Mouse (Mus musculus) brain, adult 2 months (tissue): ENCODE results near the gene Osbpl10.
"Not testable (repeated sequence)": the region's sequence is repeated elsewhere in the genome, so short reads cannot be mapped to it uniquely, and the experiment has no call there.

Experiments
- DNase-seq: peaks from one replicate; pipeline ENCODE4 v3.0.0; 2011; ENCODE audit warnings: low read depth, low spot score

Osbpl10 gene

GRCm38 (mm10) chr9:115031046-115031445 is 52.7 kb downstream of the Osbpl10 start:
- DNase-seq, result not testable (repeated sequence)

GRCm38 (mm10) chr9:115032786-115033185 is 54.4 kb downstream of the Osbpl10 start:
- peak; percentile 71 for DNase-seq

- DNase-seq, result no peak
These were observed 55.9 kb downstream of the Osbpl10 start for GRCm38 (mm10) chr9:115034271-115034670.

GRCm38 (mm10) chr9:115034788-115035187 is 56.4 kb downstream of the Osbpl10 start:
- no peak for DNase-seq

DNA sequence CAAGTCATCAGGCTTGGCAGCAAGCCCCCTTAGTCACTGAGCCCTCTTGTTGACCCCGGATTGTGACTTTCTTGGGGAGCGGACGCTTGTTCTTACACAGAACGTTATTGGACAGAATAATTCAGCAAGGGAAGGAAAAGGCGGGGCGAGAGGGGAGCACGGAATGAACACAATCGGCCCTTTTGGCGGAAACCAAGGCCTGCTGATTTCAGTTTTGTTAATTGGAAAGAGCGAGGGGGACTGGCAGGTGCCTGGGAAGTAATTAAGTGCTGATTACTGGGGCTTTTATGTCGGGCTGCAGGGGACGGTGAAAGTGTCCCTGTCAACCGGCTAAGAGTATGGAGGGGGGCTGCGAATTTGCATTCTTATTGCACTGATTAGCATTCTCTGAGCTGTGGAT is 59.8 kb downstream of the Osbpl10 start:
- DNase-seq, result no peak

- DNase-seq, result no peak
These were observed 60.3 kb downstream of the Osbpl10 start for GRCm38 (mm10) chr9:115038686-115039085.

- no peak for DNase-seq
These were observed 60.9 kb downstream of the Osbpl10 start for GRCm38 (mm10) chr9:115039245-115039644.

GRCm38 (mm10) chr9:115042571-115042970 is 64.2 kb downstream of the Osbpl10 start:
- no peak for DNase-seq

GRCm38 (mm10) chr9:115042971-115043706 is 64.8 kb downstream of the Osbpl10 start:
- no peak for DNase-seq

- DNase-seq, result no peak
These were observed 65.8 kb downstream of the Osbpl10 start for GRCm38 (mm10) chr9:115043881-115044770.

- peak; percentile 78 for DNase-seq
These were observed 66.9 kb downstream of the Osbpl10 start for GRCm38 (mm10) chr9:115045087-115045800.

DNA sequence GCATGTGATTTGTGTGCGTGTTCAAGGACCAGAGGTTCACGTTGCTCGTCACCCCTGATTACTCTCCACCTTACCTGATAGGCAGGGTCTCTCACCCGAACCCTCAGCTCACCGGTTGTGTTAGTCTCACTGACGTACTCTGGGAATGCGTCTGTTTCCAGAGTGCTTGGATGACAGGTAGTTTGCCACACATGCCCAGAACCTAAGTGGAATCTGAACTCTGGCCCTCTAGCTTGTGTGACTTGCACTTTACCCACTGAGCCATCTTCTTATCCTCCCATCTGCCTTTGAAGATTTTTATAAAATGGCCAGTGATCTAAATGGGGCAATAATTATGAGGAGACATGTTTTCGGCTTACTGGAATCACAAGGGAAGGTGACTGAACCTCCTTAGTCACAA is 68.3 kb downstream of the Osbpl10 start:
- no peak for DNase-seq

DNA sequence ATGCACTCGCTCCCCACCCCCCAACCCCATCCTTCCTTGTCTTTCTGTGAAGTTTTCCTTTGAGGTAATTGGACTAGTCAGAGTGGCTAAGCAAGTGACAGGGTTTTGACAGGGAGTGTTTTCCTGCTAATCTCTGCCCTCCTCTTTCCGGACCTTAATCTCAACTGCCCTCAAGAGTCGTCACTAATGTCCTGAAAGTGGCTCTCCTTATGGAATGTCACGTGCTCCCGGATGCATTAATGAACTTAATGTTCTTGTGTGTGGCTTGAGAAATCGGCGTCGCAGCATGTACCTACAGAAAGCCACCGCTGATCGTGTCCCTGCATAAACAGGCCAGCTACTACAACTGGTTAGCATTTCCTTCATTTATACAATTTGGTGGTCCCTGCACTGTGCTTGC is 70.0 kb downstream of the Osbpl10 start:
- no peak for DNase-seq

- no peak for DNase-seq
These were observed 70.5 kb downstream of the Osbpl10 start for GRCm38 (mm10) chr9:115048861-115049260.

DNA sequence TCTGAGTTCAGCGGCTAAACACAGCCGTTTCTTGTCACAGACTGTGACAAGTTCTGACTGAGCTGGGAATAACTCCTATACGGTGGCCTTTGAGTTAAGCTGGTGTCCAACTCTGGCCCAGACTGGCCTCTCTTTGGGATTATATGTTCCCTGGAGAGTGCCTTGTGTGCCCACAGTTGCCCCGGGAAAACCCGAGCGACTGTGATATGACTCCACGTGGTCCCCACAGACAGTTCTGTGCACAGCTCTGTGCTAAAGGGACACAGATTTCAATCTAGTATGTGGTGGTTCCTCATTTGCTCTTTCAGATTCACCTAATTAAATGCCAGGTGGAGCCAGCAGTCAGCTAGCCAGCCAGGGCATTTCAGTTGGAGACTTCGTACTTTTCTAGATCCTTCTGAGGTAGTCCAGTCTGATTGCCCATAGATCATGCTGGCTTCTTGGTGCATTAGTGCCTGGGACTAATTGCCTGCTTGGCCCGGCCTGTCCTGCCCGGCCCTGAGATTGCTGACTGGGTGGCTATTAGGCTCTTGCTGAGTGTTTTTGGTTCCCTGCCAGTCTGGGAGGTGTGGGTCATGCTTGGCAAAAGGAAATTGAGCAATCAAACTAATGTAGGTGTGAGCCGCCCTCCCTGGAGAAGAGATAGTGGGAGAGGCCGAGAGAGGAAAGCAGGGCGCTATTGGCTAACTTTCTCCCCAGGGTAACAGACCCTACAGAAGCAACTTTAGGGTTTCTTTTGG is 71.8 kb downstream of the Osbpl10 start:
- DNase-seq, result peak; percentile 50

- peak; percentile 87 for DNase-seq
These were observed 73.6 kb downstream of the Osbpl10 start for GRCm38 (mm10) chr9:115051976-115052375.

DNA sequence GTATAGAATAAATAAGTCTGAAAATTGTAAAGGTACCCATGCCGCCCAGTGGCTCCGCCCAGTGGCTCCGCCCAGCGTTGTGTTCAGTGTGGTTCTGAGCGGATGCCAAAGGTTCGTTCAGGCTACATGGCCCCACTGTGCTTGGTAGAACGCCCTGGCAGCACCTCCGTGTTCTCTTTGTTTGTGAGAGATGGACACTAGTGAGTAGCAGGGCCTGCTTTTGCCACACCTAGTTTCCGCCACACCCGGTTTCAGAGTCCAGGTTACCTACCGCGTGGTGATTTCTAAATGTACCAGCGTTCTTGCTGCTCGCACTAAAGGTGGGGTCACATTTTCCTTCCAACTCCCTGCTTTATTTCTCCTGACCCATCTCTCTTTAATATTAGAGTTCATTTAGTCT is 75.4 kb downstream of the Osbpl10 start:
- DNase-seq, result no peak

DNA sequence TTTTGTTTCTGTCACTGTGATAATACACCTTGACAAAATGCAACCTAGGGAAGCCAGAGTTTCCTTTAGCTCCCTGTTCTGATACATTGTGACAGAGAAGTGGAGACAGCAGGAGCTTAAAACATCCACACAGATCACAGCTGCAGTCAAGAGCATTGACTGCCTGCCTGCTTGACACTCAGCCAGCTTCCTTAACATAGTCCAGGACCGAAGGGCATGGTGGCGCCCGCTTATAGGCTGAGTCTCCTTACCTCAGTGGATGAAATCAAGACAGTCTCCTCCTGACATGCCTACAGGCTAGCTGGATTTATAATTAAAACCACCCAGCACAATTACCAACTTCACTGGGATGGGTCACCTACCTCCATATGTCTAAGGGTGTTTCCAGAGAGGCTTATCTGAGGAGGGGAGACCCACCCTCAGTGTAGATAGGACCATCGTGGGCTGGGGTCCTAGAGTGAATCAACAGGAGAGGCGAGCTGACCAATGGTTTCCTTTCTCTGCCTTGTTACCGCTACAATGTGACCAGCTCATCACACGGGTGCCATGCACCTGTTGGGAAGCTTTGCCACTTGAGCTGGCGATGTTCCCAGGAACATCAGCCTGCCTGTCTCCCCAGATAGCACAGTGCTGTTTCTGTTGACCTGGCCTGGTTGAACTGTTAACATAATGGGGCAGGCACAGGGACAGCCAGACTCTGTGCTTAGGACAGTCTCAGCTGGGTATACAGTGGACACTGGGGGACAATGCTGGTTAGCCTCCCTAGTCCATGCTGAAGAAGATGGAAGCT is 76.9 kb downstream of the Osbpl10 start:
- no peak for DNase-seq

DNA sequence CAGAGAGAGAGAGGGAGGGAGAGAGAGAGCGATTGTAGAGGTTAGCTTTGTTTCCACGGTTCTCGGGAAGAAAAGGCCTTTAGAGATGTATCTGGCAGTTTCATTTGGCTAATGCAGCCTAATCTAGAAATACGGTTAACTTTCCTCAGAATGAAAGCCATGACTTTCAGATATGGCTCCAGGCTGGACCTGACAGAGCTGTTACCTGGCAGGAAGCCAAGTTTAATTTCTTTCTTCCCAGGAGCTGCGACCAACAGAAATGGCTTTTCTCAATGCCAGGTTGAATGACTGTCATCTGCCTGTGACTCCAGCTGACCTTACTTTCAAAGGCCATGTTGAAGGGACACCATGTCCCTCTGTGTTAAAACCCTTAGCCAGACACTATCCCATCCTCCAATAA is 80.4 kb downstream of the Osbpl10 start:
- peak; percentile 72 for DNase-seq

GRCm38 (mm10) chr9:115064834-115065233 is 86.5 kb downstream of the Osbpl10 start:
- no peak for DNase-seq

DNA sequence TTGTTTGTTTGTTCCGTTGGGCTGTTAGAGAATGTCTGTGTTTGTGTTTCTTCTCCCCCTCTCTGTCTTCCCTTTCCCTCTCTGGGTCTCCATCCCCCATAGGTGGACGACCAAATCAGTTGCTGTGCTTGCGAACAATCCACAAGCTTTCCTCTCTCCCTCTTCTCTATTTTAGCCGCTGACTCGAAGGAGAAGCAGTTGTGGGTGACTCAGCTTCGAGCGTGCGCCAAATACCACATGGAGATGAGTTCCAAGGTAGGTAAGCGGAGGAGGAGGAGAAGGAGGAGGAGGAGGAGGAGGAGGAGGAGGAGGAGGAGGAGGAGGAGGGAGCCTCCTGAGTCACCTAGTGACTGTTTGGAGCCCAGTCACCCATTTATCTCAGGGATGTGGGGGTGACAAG is 88.7 kb downstream of the Osbpl10 start:
- DNase-seq, result peak; percentile 85
